Mouse (Mus musculus): ENCODE measurements at regions not wholly inside any gene's neighbourhood (a gene's known extent, or its start where the extent isn't known, plus 50 kb on each side); places are given as distances from the start of the nearest gene placed in this dataset.

GRCm38 (mm10) chr5:118861143-118861847, 300.8 kb downstream of the Med13l start:
- Histone ChIP-seq H3K4me1 (ENCODE audit: control insufficient read depth, insufficient read depth, low read length) (no peaks in the 10 kb centered on the region), H3K36me3 (ENCODE audit: control insufficient read depth, insufficient read depth, low read length) (no peaks in the 10 kb centered on the region), H3K79me2 (replicated peaks; ENCODE audit: control insufficient read depth, insufficient read depth, low read length) (no peaks in the 10 kb centered on the region), H3K27ac (no peak overlapping the region), H3K27me3 (ENCODE audit: control insufficient read depth, insufficient read depth, low read length) (no peaks in the 10 kb centered on the region), H3K9ac (ENCODE audit: low read depth, low read length) (no peak overlapping the region), H3K4me3 (no peak overlapping the region)
- intact Hi-C loops (cut with DNase I) = no loop called here
- TF ChIP-seq EP300 (IDR thresholded peaks at IDR 0.05; ENCODE audit: insufficient read depth, low read depth, low read length) (no peak), CTCF (IDR thresholded peaks at IDR 0.05) (no peak), POLR2A (IDR thresholded peaks at IDR 0.05; ENCODE audit: insufficient read depth, low read depth, low read length) (no peak)
- no peak for DNase-seq
- WGBS = 79% methylated on average over 13 of the region's 13 CpGs

DNA sequence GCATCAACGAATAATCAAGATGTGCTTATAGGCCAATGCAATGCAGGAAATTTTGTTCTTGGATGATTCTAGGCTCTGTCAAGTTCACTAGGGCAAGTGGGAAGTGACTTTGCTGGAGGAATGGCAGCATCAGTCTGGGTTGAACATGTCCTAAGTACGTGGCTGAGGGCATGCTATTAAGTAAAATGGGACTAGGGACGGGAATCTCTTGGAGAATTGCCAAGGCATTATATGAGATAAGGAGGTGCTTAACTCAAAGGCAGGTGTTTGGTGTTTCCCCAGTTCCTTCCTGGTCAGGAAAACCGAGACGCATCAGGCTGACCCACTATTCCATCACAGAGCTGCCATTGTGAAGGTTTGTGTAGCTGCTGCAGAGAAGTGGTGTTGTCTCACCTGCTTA, 307.0 kb downstream of the Med13l start:
- TF ChIP-seq POLR2A (IDR thresholded peaks at IDR 0.05; ENCODE audit: insufficient read depth, low read depth, low read length) = no peak
- TF ChIP-seq EP300 (IDR thresholded peaks at IDR 0.05; ENCODE audit: insufficient read depth, low read depth, low read length) = no peak
- TF ChIP-seq CTCF (IDR thresholded peaks at IDR 0.05) = no peak
- Histone ChIP-seq H3K9ac (ENCODE audit: low read depth, low read length) (no peak overlapping the region), H3K27me3 (ENCODE audit: control insufficient read depth, insufficient read depth, low read length) (no peaks in the 10 kb centered on the region), H3K36me3 (ENCODE audit: control insufficient read depth, insufficient read depth, low read length) (no peaks in the 10 kb centered on the region), H3K4me1 (ENCODE audit: control insufficient read depth, insufficient read depth, low read length) (no peaks in the 10 kb centered on the region), H3K4me3 (no peak overlapping the region), H3K27ac (no peak overlapping the region), H3K79me2 (replicated peaks; ENCODE audit: control insufficient read depth, insufficient read depth, low read length) (no peaks in the 10 kb centered on the region)
- intact Hi-C loops (cut with DNase I) = no loop called here
- DNase-seq = no peak
- WGBS = 53% methylated on average over 5 of the region's 5 CpGs

DNA sequence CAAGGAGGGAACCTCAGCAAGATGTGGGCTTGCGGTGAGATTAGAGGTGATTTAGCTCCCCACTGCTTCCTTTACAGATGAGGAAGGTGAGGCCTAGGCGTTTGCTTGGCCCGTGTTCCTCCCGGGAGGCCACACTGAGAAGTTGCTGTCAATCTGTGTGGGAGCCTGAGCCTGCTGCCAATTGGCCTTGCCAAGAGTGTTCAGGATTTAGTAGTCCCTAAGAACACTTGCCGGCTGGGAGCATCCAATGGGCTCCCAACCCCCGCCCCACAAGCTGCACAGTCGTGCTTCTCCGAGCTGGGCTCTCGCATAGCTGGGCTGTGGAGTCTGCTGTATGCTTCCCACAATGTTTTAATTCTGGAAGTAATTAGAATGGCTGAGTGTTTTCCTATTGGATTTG, 308.9 kb downstream of the Med13l start:
- TF ChIP-seq CTCF (IDR thresholded peaks at IDR 0.05) = no peak
- TF ChIP-seq EP300 (IDR thresholded peaks at IDR 0.05; ENCODE audit: insufficient read depth, low read depth, low read length) = no peak
- no peak overlapping the region for H3K27ac ChIP-seq
- H3K4me1 ChIP-seq (ENCODE audit: control insufficient read depth, insufficient read depth, low read length) = no peaks in the 10 kb centered on the region
- DNase-seq = no peak
- no peak overlapping the region for H3K4me3 ChIP-seq
- intact Hi-C loops (cut with DNase I) = no loop called here
- WGBS = 75% methylated on average over 9 of the region's 9 CpGs
- H3K27me3 ChIP-seq (ENCODE audit: control insufficient read depth, insufficient read depth, low read length) = no peaks in the 10 kb centered on the region
- H3K36me3 ChIP-seq (ENCODE audit: control insufficient read depth, insufficient read depth, low read length) = no peaks in the 10 kb centered on the region
- H3K9ac ChIP-seq (ENCODE audit: low read depth, low read length) = no peak overlapping the region
- H3K79me2 ChIP-seq (replicated peaks; ENCODE audit: control insufficient read depth, insufficient read depth, low read length) = no peaks in the 10 kb centered on the region

DNA sequence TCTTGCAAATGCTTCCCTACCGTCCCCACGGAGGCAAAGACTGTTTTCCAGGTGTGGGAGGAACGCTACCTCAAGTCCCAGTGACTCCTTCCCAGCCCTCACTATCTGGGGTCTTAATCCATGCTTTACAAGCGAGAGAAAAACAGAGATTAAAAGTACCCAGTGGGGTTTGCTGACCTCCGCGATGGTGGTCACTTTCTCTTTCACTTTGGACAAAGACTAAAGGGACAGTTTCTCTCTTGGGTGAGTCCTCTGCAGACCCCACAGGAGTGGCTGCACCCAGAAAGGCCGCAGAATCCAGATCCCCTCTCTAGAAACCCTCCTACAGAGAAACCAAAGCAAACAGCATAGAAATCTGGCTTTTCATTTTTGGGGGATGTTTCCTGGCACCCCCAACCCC, 313.4 kb downstream of the Med13l start:
- H3K4me3 ChIP-seq = no peak overlapping the region
- WGBS = 55% methylated on average over 7 of the region's 7 CpGs

DNA sequence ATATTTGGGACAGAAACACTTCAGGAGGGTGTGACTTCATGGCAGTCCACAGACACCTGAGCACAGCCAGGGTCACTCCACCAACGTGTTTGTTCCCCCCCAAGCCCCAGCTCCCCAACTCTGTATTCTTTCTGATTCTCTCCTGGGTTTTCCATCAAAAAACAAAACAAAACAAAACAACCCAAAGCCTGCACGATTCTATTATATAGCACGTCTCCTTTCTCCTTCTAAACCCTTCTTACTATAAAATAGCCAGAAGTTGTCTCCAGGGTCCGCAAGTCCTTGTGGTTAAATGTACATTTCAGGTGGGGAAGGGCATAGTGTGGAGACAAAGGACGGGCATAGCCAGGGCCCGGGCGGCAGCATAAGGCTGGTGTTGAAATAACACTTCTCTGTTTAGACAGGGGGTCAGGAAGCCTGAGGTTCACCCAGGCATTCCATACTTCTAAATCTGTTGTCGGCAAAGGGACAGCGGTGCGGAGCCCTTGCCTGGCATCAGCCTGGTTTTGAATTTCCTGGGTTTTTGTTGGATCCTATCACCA, 314.7 kb downstream of the Med13l start:
- WGBS = 70% methylated on average over 10 of the region's 10 CpGs
- Histone ChIP-seq H3K9ac (ENCODE audit: low read depth, low read length) (no peak overlapping the region), H3K4me3 (no peak overlapping the region), H3K4me1 (ENCODE audit: control insufficient read depth, insufficient read depth, low read length) (peaks cover 3% of the 10 kb centered on the region; the same call in 1 of the 2 replicates), H3K27ac (no peak overlapping the region), H3K79me2 (replicated peaks; ENCODE audit: control insufficient read depth, insufficient read depth, low read length) (no peaks in the 10 kb centered on the region), H3K27me3 (ENCODE audit: control insufficient read depth, insufficient read depth, low read length) (no peaks in the 10 kb centered on the region), H3K36me3 (ENCODE audit: control insufficient read depth, insufficient read depth, low read length) (no peaks in the 10 kb centered on the region)
- no peak for TF ChIP-seq CTCF (IDR thresholded peaks at IDR 0.05)
- no peak for TF ChIP-seq EP300 (IDR thresholded peaks at IDR 0.05; ENCODE audit: insufficient read depth, low read depth, low read length)
- no peak for TF ChIP-seq POLR2A (IDR thresholded peaks at IDR 0.05; ENCODE audit: insufficient read depth, low read depth, low read length)
- intact Hi-C loops (cut with DNase I) = loop anchor here (5.0 to 10.0 kb wide), 2 partner anchors 700 to 797 kb away; partner anchors contain the start of gene Tbx3
- DNase-seq = no peak

More for the DNA sequence above, 313.4 kb downstream of the Med13l start:
- Histone ChIP-seq H3K79me2 (replicated peaks; ENCODE audit: control insufficient read depth, insufficient read depth, low read length) (no peaks in the 10 kb centered on the region), H3K27me3 (ENCODE audit: control insufficient read depth, insufficient read depth, low read length) (no peaks in the 10 kb centered on the region), H3K36me3 (ENCODE audit: control insufficient read depth, insufficient read depth, low read length) (no peaks in the 10 kb centered on the region), H3K4me1 (ENCODE audit: control insufficient read depth, insufficient read depth, low read length) (no peaks in the 10 kb centered on the region), H3K9ac (ENCODE audit: low read depth, low read length) (no peak overlapping the region), H3K27ac (no peak overlapping the region)
- DNase-seq = no peak
- intact Hi-C loops (cut with DNase I) = loop anchor here (10.0 kb wide), 1 partner anchor 701 kb away; no protein-coding TSS in a partner anchor
- TF ChIP-seq EP300 (IDR thresholded peaks at IDR 0.05; ENCODE audit: insufficient read depth, low read depth, low read length) (no peak), CTCF (IDR thresholded peaks at IDR 0.05) (no peak), POLR2A (IDR thresholded peaks at IDR 0.05; ENCODE audit: insufficient read depth, low read depth, low read length) (no peak)

- Histone ChIP-seq H3K79me2 (replicated peaks; ENCODE audit: control insufficient read depth, insufficient read depth, low read length) (no peaks in the 10 kb centered on the region), H3K4me1 (ENCODE audit: control insufficient read depth, insufficient read depth, low read length) (peaks cover 4% of the 10 kb centered on the region; the same call in 1 of the 2 replicates), H3K36me3 (ENCODE audit: control insufficient read depth, insufficient read depth, low read length) (no peaks in the 10 kb centered on the region), H3K27me3 (ENCODE audit: control insufficient read depth, insufficient read depth, low read length) (no peaks in the 10 kb centered on the region), H3K9ac (ENCODE audit: low read depth, low read length) (no peak overlapping the region), H3K4me3 (no peak overlapping the region), H3K27ac (no peak overlapping the region)
- DNase-seq = no peak
- no peak for TF ChIP-seq POLR2A (IDR thresholded peaks at IDR 0.05; ENCODE audit: insufficient read depth, low read depth, low read length)
- TF ChIP-seq CTCF (IDR thresholded peaks at IDR 0.05) = no peak
- TF ChIP-seq EP300 (IDR thresholded peaks at IDR 0.05; ENCODE audit: insufficient read depth, low read depth, low read length) = no peak
- 22% methylated on average over 18 of the region's 18 CpGs for WGBS
- intact Hi-C loops (cut with DNase I) = loop anchor here (1.0 to 10.0 kb wide), 4 partner anchors 96 to 810 kb away; partner anchors contain the start of gene Tbx3
These were observed 316.3 kb downstream of the Med13l start for GRCm38 (mm10) chr5:118876586-118877312.

Data from heart, adult 2 months (tissue).